Mouse (Mus musculus) liver, embryonic 13.5 days (tissue): ENCODE data around the gene Dlg4. TPM values are rescaled to one million over a fixed set of nuclear protein-coding genes. Genes with fewer than 3 reads are reported as not detected.

Experiments
- ATAC-seq: fragments of 200-750 bp; cut with Nextera tagmentation; 2 replicates; pipeline ENCODE4 v1.8.0; 2017; ENCODE audit warnings: low read depth, mild to moderate bottlenecking, moderate number of reproducible peaks, moderate library complexity
- DNase-seq: peaks from one replicate; pipeline ENCODE4 v3.0.0; 2022
- H3K27ac ChIP-seq: fragments of 300-500 bp; sonication (generic); 2 replicates; pipeline ENCODE4 v1.5.1; 2015; ENCODE audit warnings: moderate library complexity, mild to moderate bottlenecking, inconsistent platforms
- H3K27me3 ChIP-seq: fragments of 300-500 bp; sonication (generic); 2 replicates; pipeline ENCODE4 v1.6.1; 2015; ENCODE audit warnings: mild to moderate bottlenecking, inconsistent platforms
- H3K36me3 ChIP-seq: fragments of 300-500 bp; sonication (generic); 2 replicates; pipeline ENCODE4 v1.6.1; 2015; ENCODE audit warnings: mild to moderate bottlenecking, inconsistent platforms
- H3K4me1 ChIP-seq: fragments of 300-500 bp; sonication (generic); replicated peaks from 2 replicates; pipeline ENCODE4 v1.6.1; 2015; ENCODE audit warnings: inconsistent platforms
- H3K4me2 ChIP-seq: fragments of 300-500 bp; sonication (generic); 2 replicates; pipeline ENCODE4 v1.6.1; 2015; ENCODE audit warnings: inconsistent platforms, mild to moderate bottlenecking, moderate library complexity
- H3K4me3 ChIP-seq: fragments of 300-500 bp; sonication (generic); replicated peaks from 2 replicates; pipeline ENCODE4 v1.5.1; 2015; ENCODE audit warnings: mild to moderate bottlenecking, inconsistent platforms
- H3K9ac ChIP-seq: fragments of 300-500 bp; sonication (generic); 2 replicates; pipeline ENCODE4 v1.6.1; 2015; ENCODE audit warnings: mild to moderate bottlenecking, inconsistent platforms
- H3K9me3 ChIP-seq: fragments of 300-500 bp; sonication (generic); replicated peaks from 2 replicates; pipeline ENCODE4 v1.6.1; 2016; ENCODE audit warnings: inconsistent platforms
- WGBS: fragments of 180-500 bp; shearing (Covaris S2); methylation state at CpG from one replicate; pipeline ENCODE4 v1.1.7; 2015; ENCODE audit not compliant: insufficient replicate concordance; 5-methylcytosine and 5-hydroxymethylcytosine counted together
- polyA plus RNA-seq: library from polyadenylated mRNA; unstranded; fragments of >200 nt; fragmentation: Nextera tagmentation; extraction: Ambion mirVana; gene quantifications from 2 replicates; pipeline ENCODE4 v1.2.1, GENCODE M21; 2015

The Dlg4 gene
- polyA plus RNA-seq, 1 experiment from 2014 or later = 1.2 TPM

- no peaks in the 10 kb centered on the region for H3K27me3 ChIP-seq
- ATAC-seq (peak; percentile 70), DNase-seq (peak; percentile 87)
- no peaks in the 10 kb centered on the region for H3K9me3 ChIP-seq
- peak overlapping the region; percentile 99 for H3K27ac ChIP-seq
- peak overlapping the region; percentile 100 for H3K9ac ChIP-seq
- WGBS = 2% methylated on average over 39 of the region's 44 CpGs
- peaks cover 76% of the 10 kb centered on the region for H3K4me1 ChIP-seq
- H3K4me2 ChIP-seq = peak overlapping the region; percentile 90
- H3K36me3 ChIP-seq = peaks cover 47% of the 10 kb centered on the region
- H3K4me3 ChIP-seq = peak overlapping the region; percentile 98
Measured at GRCm38 (mm10) chr11:69997070-69997509, 19.7 kb upstream of the Dlg4 start.

- H3K27me3 ChIP-seq = no peaks in the 10 kb centered on the region
- 88% methylated on average over 27 of the region's 27 CpGs for WGBS
- H3K27ac ChIP-seq = peak overlapping the region; percentile 99
- H3K4me2 ChIP-seq = no peak overlapping the region
- H3K9me3 ChIP-seq = no peaks in the 10 kb centered on the region
- ATAC-seq (no peak), DNase-seq (no peak)
- H3K4me1 ChIP-seq = peaks cover 81% of the 10 kb centered on the region
- 0 out of 2 replicates have a peak overlapping the region, but pooled peaks have one; percentile 2 for H3K4me3 ChIP-seq
- peaks cover 39% of the 10 kb centered on the region for H3K36me3 ChIP-seq
- H3K9ac ChIP-seq = 0 out of 2 replicates have a peak overlapping the region, but pooled peaks have one; percentile 13
Measured at GRCm38 (mm10) chr11:69998567-69999491, 17.9 kb upstream of the Dlg4 start.

- DNase-seq (no peak), ATAC-seq (no peak)
- peak overlapping the region; percentile 99 for H3K4me2 ChIP-seq
- H3K4me1 ChIP-seq = peaks cover 75% of the 10 kb centered on the region
- H3K27me3 ChIP-seq = no peaks in the 10 kb centered on the region
- H3K4me3 ChIP-seq = peak overlapping the region; percentile 74
- H3K27ac ChIP-seq = peak overlapping the region; percentile 70
- H3K9me3 ChIP-seq = no peaks in the 10 kb centered on the region
- WGBS = 84% methylated on average over 8 of the region's 8 CpGs
- peaks cover 31% of the 10 kb centered on the region for H3K36me3 ChIP-seq
- no peak overlapping the region for H3K9ac ChIP-seq
Measured at GRCm38 (mm10) chr11:69999666-70000065, 17.1 kb upstream of the Dlg4 start.

GRCm38 (mm10) chr11:70000396-70000898, 16.3 kb upstream of the Dlg4 start, which contains the start of gene Dvl2:
Gene Dvl2, plus strand, starts transcription at chr11:70000595.
- H3K9ac ChIP-seq = peak within 1 kb of the TSS; percentile 85
- peak within 1 kb of the TSS; percentile 99 for H3K4me2 ChIP-seq
- H3K9me3 ChIP-seq = no peaks in the 10 kb centered on the region
- peak; percentile 82 for DNase-seq
- WGBS = under 1% methylated on average over 47 of the region's 48 CpGs
- H3K27me3 ChIP-seq = no peaks in the 10 kb centered on the region
- peaks cover 72% of the 10 kb centered on the region for H3K4me1 ChIP-seq
- peak; percentile 26 for ATAC-seq
- H3K36me3 ChIP-seq = peaks cover 36% of the 10 kb centered on the region
- peak within 1 kb of the TSS; percentile 85 for H3K27ac ChIP-seq
- H3K4me3 ChIP-seq = peak within 1 kb of the TSS; percentile 74

DNA sequence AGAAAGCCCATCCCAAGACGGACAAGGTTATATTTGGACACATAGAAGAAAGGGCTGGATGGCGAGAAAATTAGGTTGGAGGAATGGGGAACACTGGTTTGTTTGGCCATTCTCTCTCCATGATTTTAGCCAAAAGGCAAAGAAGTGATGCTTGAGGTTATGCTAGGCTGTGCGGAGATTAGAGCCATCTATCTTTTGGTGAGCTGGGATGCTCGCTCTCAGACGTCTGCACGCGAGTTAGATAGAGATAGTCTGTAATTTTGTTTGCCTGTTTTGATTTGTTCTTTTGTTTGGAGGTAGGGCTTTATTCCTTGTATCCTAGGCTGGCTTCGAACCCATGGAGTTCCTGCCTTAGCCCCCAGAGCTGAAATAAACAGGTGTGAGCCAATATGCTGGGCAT, 15.6 kb upstream of the Dlg4 start:
- WGBS = 7% methylated on average over 8 of the region's 8 CpGs
- Histone ChIP-seq H3K9ac (peak overlapping the region; percentile 85), H3K27me3 (no peaks in the 10 kb centered on the region), H3K4me1 (peaks cover 72% of the 10 kb centered on the region), H3K36me3 (peaks cover 43% of the 10 kb centered on the region), H3K9me3 (no peaks in the 10 kb centered on the region), H3K4me3 (peak overlapping the region; percentile 74), H3K27ac (peak overlapping the region; percentile 85), H3K4me2 (peak overlapping the region; percentile 99)
- DNase-seq (no peak), ATAC-seq (no peak)

DNA sequence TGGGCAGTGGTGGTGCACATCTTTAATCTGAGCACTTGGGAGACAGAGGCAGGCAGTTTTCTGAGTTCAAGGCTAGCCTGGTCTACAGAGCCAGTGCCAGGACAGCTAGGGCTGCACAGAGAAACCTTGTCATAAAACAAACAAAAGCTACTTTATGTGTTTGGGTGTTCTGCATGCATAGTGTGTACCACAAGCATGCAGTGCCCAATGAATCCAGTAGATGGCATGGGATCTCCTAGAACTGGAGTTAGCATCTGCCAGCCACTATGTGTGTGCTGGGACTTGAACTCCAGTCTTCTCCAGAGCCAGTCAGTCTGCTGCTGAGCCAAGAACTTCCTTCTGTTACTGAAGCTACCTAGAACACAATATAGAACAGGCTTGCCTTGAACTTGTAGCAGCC, 14.9 kb upstream of the Dlg4 start:
- H3K4me2 ChIP-seq = peak overlapping the region; percentile 99
- peaks cover 71% of the 10 kb centered on the region for H3K4me1 ChIP-seq
- peak overlapping the region; percentile 74 for H3K4me3 ChIP-seq
- H3K9ac ChIP-seq = no peak overlapping the region; the same call in 1 of the 2 replicates
- ATAC-seq = no peak
- H3K9me3 ChIP-seq = no peaks in the 10 kb centered on the region
- DNase-seq = peak; percentile 44
- H3K27ac ChIP-seq = no peak overlapping the region
- H3K27me3 ChIP-seq = no peaks in the 10 kb centered on the region
- peaks cover 50% of the 10 kb centered on the region for H3K36me3 ChIP-seq

DNA sequence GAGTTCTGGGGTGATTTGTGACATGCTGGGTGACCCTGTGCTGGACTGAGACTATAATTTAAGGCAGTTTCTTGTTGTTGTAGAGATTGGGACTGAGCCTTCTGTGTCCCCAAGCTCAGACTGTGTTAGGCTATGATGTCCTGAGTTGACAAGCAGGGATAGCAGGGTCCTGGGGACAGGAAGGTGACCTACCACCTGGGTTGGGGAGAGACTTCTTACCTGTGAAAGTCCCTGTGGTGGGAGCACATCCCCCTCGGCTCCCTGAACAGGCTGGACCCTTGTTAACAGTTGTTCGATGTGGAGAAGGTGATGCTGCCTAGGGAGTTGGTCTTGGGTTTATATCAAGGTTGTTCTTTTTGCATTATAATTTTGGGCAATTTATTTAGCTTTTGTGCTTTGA, 14.3 kb upstream of the Dlg4 start:
- Histone ChIP-seq H3K4me1 (peaks cover 65% of the 10 kb centered on the region), H3K4me2 (no peak overlapping the region), H3K9me3 (no peaks in the 10 kb centered on the region), H3K27me3 (no peaks in the 10 kb centered on the region), H3K9ac (peak overlapping the region; percentile 37; the same call in 1 of the 2 replicates), H3K4me3 (no peak overlapping the region), H3K27ac (no peak overlapping the region), H3K36me3 (peaks cover 56% of the 10 kb centered on the region)
- ATAC-seq = no peak
- 73% methylated on average over 2 of the region's 2 CpGs for WGBS
- no peak for DNase-seq

- no peak for ATAC-seq
- Histone ChIP-seq H3K4me2 (no peak overlapping the region), H3K9me3 (no peaks in the 10 kb centered on the region), H3K4me3 (no peak overlapping the region), H3K27me3 (no peaks in the 10 kb centered on the region), H3K27ac (no peak overlapping the region), H3K36me3 (peaks cover 60% of the 10 kb centered on the region), H3K4me1 (peaks cover 35% of the 10 kb centered on the region), H3K9ac (no peak overlapping the region)
- no peak for DNase-seq
- WGBS = 68% methylated on average over 5 of the region's 5 CpGs
Measured at GRCm38 (mm10) chr11:70005521-70005920, 11.2 kb upstream of the Dlg4 start.

- WGBS = 86% methylated on average over 6 of the region's 6 CpGs
- H3K27ac ChIP-seq = no peak overlapping the region
- ATAC-seq = no peak
- no peak overlapping the region for H3K4me2 ChIP-seq
- no peaks in the 10 kb centered on the region for H3K9me3 ChIP-seq
- H3K4me3 ChIP-seq = no peak overlapping the region
- H3K27me3 ChIP-seq = no peaks in the 10 kb centered on the region
- H3K4me1 ChIP-seq = peaks cover 19% of the 10 kb centered on the region
- H3K36me3 ChIP-seq = peaks cover 86% of the 10 kb centered on the region
- no peak overlapping the region for H3K9ac ChIP-seq
- no peak for DNase-seq
Measured at GRCm38 (mm10) chr11:70010033-70010432, 6.7 kb upstream of the Dlg4 start.

- Histone ChIP-seq H3K27ac (0 out of 2 replicates have a peak overlapping the region, but pooled peaks have one; percentile 2), H3K27me3 (no peaks in the 10 kb centered on the region), H3K4me2 (no peak overlapping the region), H3K4me3 (no peak overlapping the region), H3K4me1 (peaks cover 21% of the 10 kb centered on the region), H3K9ac (no peak overlapping the region), H3K9me3 (no peaks in the 10 kb centered on the region), H3K36me3 (peaks cover 81% of the 10 kb centered on the region)
- no peak for ATAC-seq
- WGBS = 83% methylated on average over 12 of the region's 12 CpGs
- no peak for DNase-seq
Measured at GRCm38 (mm10) chr11:70010548-70010947, 6.2 kb upstream of the Dlg4 start.

DNA sequence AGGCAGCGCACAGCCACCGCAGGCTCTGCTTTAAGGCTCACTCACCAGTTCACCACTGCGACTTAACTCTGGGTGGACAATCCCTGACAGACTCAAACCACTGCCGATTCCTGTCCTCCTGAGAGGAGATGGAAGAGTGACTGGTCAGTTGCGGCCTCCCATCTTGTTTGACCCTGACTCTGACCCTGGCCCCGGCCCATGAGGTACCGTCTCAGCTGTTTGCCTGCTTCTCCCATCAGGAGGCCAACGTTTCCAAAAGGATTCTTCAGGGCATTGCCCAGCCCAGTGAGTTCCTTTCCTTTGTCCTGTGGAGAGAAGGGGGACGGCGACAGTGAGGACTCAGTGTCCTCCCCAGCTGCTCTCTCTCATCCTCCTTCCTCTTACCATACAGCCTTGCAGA, 5.8 kb upstream of the Dlg4 start:
- no peak for ATAC-seq
- no peaks in the 10 kb centered on the region for H3K27me3 ChIP-seq
- H3K9ac ChIP-seq = no peak overlapping the region
- no peak overlapping the region for H3K4me2 ChIP-seq
- WGBS = 90% methylated on average over 10 of the region's 10 CpGs
- no peak for DNase-seq
- H3K36me3 ChIP-seq = peaks cover 77% of the 10 kb centered on the region
- no peak overlapping the region for H3K4me3 ChIP-seq
- no peaks in the 10 kb centered on the region for H3K9me3 ChIP-seq
- peaks cover 26% of the 10 kb centered on the region for H3K4me1 ChIP-seq
- no peak overlapping the region for H3K27ac ChIP-seq
